28 mouse cellular contexts compared by ENCODE assay signal in the genomic region with DNA sequence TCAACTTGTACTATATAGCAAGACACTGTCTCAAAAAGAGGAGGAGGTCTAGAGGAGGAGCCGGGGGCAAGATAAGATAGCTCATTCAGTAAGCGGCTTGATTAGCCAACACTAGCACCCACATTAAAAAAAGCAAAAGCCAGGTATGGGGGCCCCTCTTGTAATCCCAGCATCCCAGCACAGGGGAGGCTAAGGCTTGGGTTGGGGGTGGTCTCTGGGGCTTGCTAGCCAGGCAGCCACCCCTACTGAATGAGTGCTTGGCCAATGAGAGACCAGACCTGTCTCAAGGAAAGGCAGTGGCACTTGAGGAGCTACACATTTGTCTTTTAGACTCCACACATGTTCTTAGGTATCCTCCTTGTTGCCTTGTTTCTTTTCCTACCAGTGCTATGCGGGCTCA.
A peak's percentile ranks its signal among the peaks of the same experiment; 100 is the strongest.
DNase-seq lines count a peak whose midpoint lies in the region; ATAC-seq lines count a peak whose summit lies in the region.
"Had no signal": no experiment of that assay in that cellular context is flagged by ENCODE, and none has a peak within 500 bp of the region (broad histone marks: within the 10 kb centered on the region; RNA-seq: fewer than 3 reads in every experiment).

No protein-coding gene starts in this region.

- ATAC-seq in heart, embryonic 13.5 days (ENCODE audit: extremely low read depth, insufficient number of reproducible peaks, low FRiP score, low TSS enrichment), result no peak
- no peak for ATAC-seq in hindbrain, embryonic 13.5 days (ENCODE audit: low FRiP score)
- no peak for ATAC-seq in hindbrain, embryonic 14.5 days (ENCODE audit: low FRiP score)
- ATAC-seq in midbrain, embryonic 13.5 days, result peak; percentile 37; the same call in 1 of the 2 replicates
- ATAC-seq in midbrain, embryonic 16.5 days, result no peak
- ATAC-seq: activated CD4-positive, CD25-positive, alpha-beta regulatory T cell, adult 4 months; forebrain, embryonic 15.5 days had no signal

- peaks cover 44% of the 10 kb centered on the region for H3K4me1 ChIP-seq in heart, embryonic 13.5 days
- H3K4me1 ChIP-seq in hindbrain, embryonic 13.5 days (replicated peaks), result 0 out of 2 replicates have a peak, but pooled peaks cover 17% of the 10 kb centered on the region
- H3K4me1 ChIP-seq in hindbrain, embryonic 14.5 days (replicated peaks; ENCODE audit: control insufficient read depth, insufficient read depth, low read length), result peaks cover 6% of the 10 kb centered on the region; the same call in 1 of the 2 replicates
- peaks cover 6% of the 10 kb centered on the region; the same call in 1 of the 2 replicates for H3K4me1 ChIP-seq in midbrain, embryonic 13.5 days (replicated peaks)
- H3K4me1 ChIP-seq in midbrain, embryonic 16.5 days (ENCODE audit: control insufficient read depth, insufficient read depth, low read length), result no peaks in the 10 kb centered on the region
- H3K4me1 ChIP-seq: embryonic facial prominence, embryonic 13.5 days; forebrain, embryonic 15.5 days; neural tube, embryonic 12.5 days had no signal

- WGBS in heart, embryonic 13.5 days, result 70% methylated on average over 3 of the region's 3 CpGs
- WGBS in hindbrain, embryonic 13.5 days, result 96% methylated on average over 3 of the region's 3 CpGs
- WGBS in hindbrain, embryonic 14.5 days, result 96% methylated on average over 3 of the region's 3 CpGs
- 94% methylated on average over 3 of the region's 3 CpGs for WGBS in midbrain, embryonic 13.5 days
- 98% methylated on average over 3 of the region's 3 CpGs for WGBS in midbrain, embryonic 16.5 days

- H3K27me3 ChIP-seq in heart, embryonic 13.5 days (replicated peaks), result no peaks in the 10 kb centered on the region
- no peaks in the 10 kb centered on the region for H3K27me3 ChIP-seq in hindbrain, embryonic 13.5 days
- no peaks in the 10 kb centered on the region for H3K27me3 ChIP-seq in hindbrain, embryonic 14.5 days (ENCODE audit: control insufficient read depth, insufficient read depth, low read length)
- H3K27me3 ChIP-seq in midbrain, embryonic 13.5 days, result no peaks in the 10 kb centered on the region
- no peaks in the 10 kb centered on the region for H3K27me3 ChIP-seq in midbrain, embryonic 16.5 days (ENCODE audit: control insufficient read depth, insufficient read depth, low read depth, low read length)
- H3K27me3 ChIP-seq: embryonic facial prominence, embryonic 13.5 days; forebrain, embryonic 15.5 days; kidney, embryonic 15.5 days; limb, embryonic 12.5 days; liver, embryonic 15.5 days; lung, embryonic 15.5 days; midbrain, embryonic 12.5 days; neural tube, embryonic 12.5 days had no signal

- DNase-seq in heart, adult 18-20 months, result no peak
- DNase-seq in hindbrain, embryonic 14.5 days (ENCODE audit: low spot score), result no peak
- DNase-seq in retina, postnatal 1 day, result no peak
- DNase-seq: adrenal gland, adult 2 months; adrenal gland, postnatal 36 days; B cell, adult 2 months; cerebellum, adult 18-20 months; cerebellum, postnatal 10 days; gastrocnemius, postnatal 25 days; kidney, adult 11 months; kidney, postnatal 25 days; lung, postnatal 36 days; thymus, postnatal 4 days had no signal

- H3K4me2 ChIP-seq in heart, embryonic 13.5 days, result no peak overlapping the region
- H3K4me2 ChIP-seq in hindbrain, embryonic 13.5 days, result no peak overlapping the region
- no peak overlapping the region for H3K4me2 ChIP-seq in hindbrain, embryonic 14.5 days (replicated peaks)
- no peak overlapping the region for H3K4me2 ChIP-seq in midbrain, embryonic 13.5 days (replicated peaks)
- H3K4me2 ChIP-seq in midbrain, embryonic 16.5 days (ENCODE audit: low read length), result no peak overlapping the region
- H3K4me2 ChIP-seq: embryonic facial prominence, embryonic 13.5 days; forebrain, embryonic 15.5 days; kidney, embryonic 15.5 days; limb, embryonic 12.5 days; liver, embryonic 15.5 days; lung, embryonic 15.5 days; midbrain, embryonic 12.5 days; neural tube, embryonic 12.5 days had no signal

- no peaks in the 10 kb centered on the region for H3K9me3 ChIP-seq in heart, embryonic 13.5 days
- H3K9me3 ChIP-seq in hindbrain, embryonic 13.5 days, result no peaks in the 10 kb centered on the region
- H3K9me3 ChIP-seq in hindbrain, embryonic 14.5 days (ENCODE audit: control insufficient read depth, low read length), result no peaks in the 10 kb centered on the region
- no peaks in the 10 kb centered on the region for H3K9me3 ChIP-seq in midbrain, embryonic 13.5 days
- no peaks in the 10 kb centered on the region for H3K9me3 ChIP-seq in midbrain, embryonic 16.5 days (replicated peaks; ENCODE audit: control insufficient read depth, low read length, poor library complexity, severe bottlenecking)
- H3K9me3 ChIP-seq: embryonic facial prominence, embryonic 13.5 days; forebrain, embryonic 10.5 days; forebrain, embryonic 15.5 days; kidney, embryonic 15.5 days; limb, embryonic 12.5 days; liver, embryonic 15.5 days; lung, embryonic 15.5 days; midbrain, embryonic 12.5 days; neural tube, embryonic 12.5 days had no signal

- no peak overlapping the region for H3K9ac ChIP-seq in heart, embryonic 13.5 days
- no peak overlapping the region for H3K9ac ChIP-seq in hindbrain, embryonic 13.5 days
- H3K9ac ChIP-seq in hindbrain, embryonic 14.5 days, result no peak overlapping the region
- H3K9ac ChIP-seq in midbrain, embryonic 13.5 days (replicated peaks), result no peak overlapping the region
- no peak overlapping the region for H3K9ac ChIP-seq in midbrain, embryonic 16.5 days (ENCODE audit: low read depth, low read length)
- H3K9ac ChIP-seq: embryonic facial prominence, embryonic 13.5 days; forebrain, embryonic 15.5 days; kidney, embryonic 15.5 days; limb, embryonic 12.5 days; liver, embryonic 15.5 days; lung, embryonic 15.5 days; midbrain, embryonic 12.5 days; neural tube, embryonic 12.5 days had no signal

- no peak overlapping the region for H3K4me3 ChIP-seq in heart, embryonic 13.5 days
- no peak overlapping the region for H3K4me3 ChIP-seq in hindbrain, embryonic 13.5 days
- no peak overlapping the region for H3K4me3 ChIP-seq in hindbrain, embryonic 14.5 days (replicated peaks; ENCODE audit: low read length)
- no peak overlapping the region for H3K4me3 ChIP-seq in midbrain, embryonic 13.5 days (replicated peaks)
- no peak overlapping the region for H3K4me3 ChIP-seq in midbrain, embryonic 16.5 days (ENCODE audit: low read depth, low read length)
- H3K4me3 ChIP-seq: embryonic facial prominence, embryonic 13.5 days; forebrain, embryonic 10.5 days; forebrain, embryonic 15.5 days; kidney, embryonic 15.5 days; limb, embryonic 12.5 days; liver, embryonic 15.5 days; lung, embryonic 15.5 days; midbrain, embryonic 12.5 days; myocyte; neural tube, embryonic 12.5 days had no signal

- peaks cover 26% of the 10 kb centered on the region for H3K36me3 ChIP-seq in heart, embryonic 13.5 days
- H3K36me3 ChIP-seq in hindbrain, embryonic 13.5 days, result 0 out of 2 replicates have a peak, but pooled peaks cover 3% of the 10 kb centered on the region
- peaks cover 7% of the 10 kb centered on the region for H3K36me3 ChIP-seq in hindbrain, embryonic 14.5 days (replicated peaks; ENCODE audit: control insufficient read depth, insufficient read depth)
- H3K36me3 ChIP-seq in midbrain, embryonic 13.5 days, result no peaks in the 10 kb centered on the region
- no peaks in the 10 kb centered on the region for H3K36me3 ChIP-seq in midbrain, embryonic 16.5 days (ENCODE audit: control insufficient read depth, insufficient read depth, low read length)
- H3K36me3 ChIP-seq: forebrain, embryonic 10.5 days; forebrain, embryonic 15.5 days; liver, embryonic 15.5 days; lung, embryonic 15.5 days; neural tube, embryonic 12.5 days had no signal

- peak overlapping the region; percentile 73 for H3K27ac ChIP-seq in heart, embryonic 13.5 days (replicated peaks)
- H3K27ac ChIP-seq in hindbrain, embryonic 13.5 days, result peak overlapping the region; percentile 25; the same call in 1 of the 2 replicates
- H3K27ac ChIP-seq in hindbrain, embryonic 14.5 days, result no peak overlapping the region
- no peak overlapping the region for H3K27ac ChIP-seq in midbrain, embryonic 13.5 days
- no peak overlapping the region for H3K27ac ChIP-seq in midbrain, embryonic 16.5 days (ENCODE audit: low read length)
- H3K27ac ChIP-seq: embryonic facial prominence, embryonic 13.5 days; forebrain, embryonic 10.5 days; forebrain, embryonic 15.5 days; kidney, embryonic 15.5 days; limb, embryonic 12.5 days; lung, embryonic 15.5 days; midbrain, embryonic 12.5 days; neural tube, embryonic 12.5 days had no signal

Comparison
In these comparisons a context has a peak if more than half of its experiments do, and no peak if none do; other contexts are left out.
1. H3K27ac ChIP-seq: peak in heart, embryonic 13.5 days (single experiment) and hindbrain, embryonic 13.5 days (single experiment); none in hindbrain, embryonic 14.5 days (single experiment), midbrain, embryonic 13.5 days (single experiment) and midbrain, embryonic 16.5 days (single experiment).